Mouse (Mus musculus): ENCODE results near the gene Adgrg7. TPM values are rescaled to one million over a fixed set of nuclear protein-coding genes. Genes with fewer than 3 reads are reported as not detected.

Gene Adgrg7
- total RNA-seq (2012; rRNA removed) (1.3 and 1.5 TPM in 2 replicates), total RNA-seq (2014; rRNA removed) (0.14 and 0.20 TPM in 2 replicates), polyA plus RNA-seq (2012; ENCODE audit: insufficient read length, low read depth) (0.15 and 0.29 TPM in 2 replicates)

- H3K36me3 ChIP-seq (replicated peaks in 1 of 2; ENCODE audit: control insufficient read depth in 1 of 2, insufficient read depth in 1 of 2, low read length in 1 of 2): no peaks in the 10 kb centered on the region
- H3K27me3 ChIP-seq (replicated peaks): no peaks in the 10 kb centered on the region
- peak within 1 kb of the TSS in 1 of 3 experiments; percentile 3 for H3K4me3 ChIP-seq (replicated peaks in 1 of 3; ENCODE audit: low read depth in 2 of 3, low read length in 2 of 3, poor library complexity in 1 of 3)
- H3K4me1 ChIP-seq (ENCODE audit: control insufficient read depth in 1 of 2, insufficient read depth in 2 of 2): peaks cover 0 to 3% of the 10 kb centered on the region in 2 experiments; a peak in 2 of 4 replicates
- H3K4me2 ChIP-seq (ENCODE audit: insufficient read depth, low read depth, poor library complexity, severe bottlenecking): peak within 1 kb of the TSS; percentile 58
- H3K9ac ChIP-seq (ENCODE audit: insufficient read depth, low read depth): no peak within 1 kb of the TSS
- in situ Hi-C loops (cut with MboI; ENCODE audit: low pct_ligation_motif_present, low pct_unique_long_range_greater_than_20kb, low sequenced_read_pairs) (loop anchor here (5.0 kb wide), 1 partner anchor 122 kb away; no protein-coding TSS in a partner anchor), dilution Hi-C loops (cut with MboI; ENCODE audit: extremely low pct_ligation_motif_present, extremely low pct_unique_long_range_greater_than_20kb, low sequenced_read_pairs) (no loop called here)
- H3K27ac ChIP-seq (ENCODE audit: insufficient read depth, low read depth): no peak within 1 kb of the TSS
- DNase-seq (ENCODE audit: extremely low read depth): no peak
- H3K9me3 ChIP-seq (replicated peaks; ENCODE audit: low read length): no peaks in the 10 kb centered on the region
- no peaks in the 10 kb centered on the region for H3K79me2 ChIP-seq (replicated peaks; ENCODE audit: control insufficient read depth, extremely low read depth, insufficient read depth, poor library complexity, severe bottlenecking)
- TF ChIP-seq RCOR1 (conservative IDR thresholded peaks at IDR 0.05; ENCODE audit: low read depth, low read length): no peak
- TF ChIP-seq RAD21 (IDR thresholded peaks at IDR 0.05; ENCODE audit: low read depth, low read length): no peak
- TF ChIP-seq USF2 (conservative IDR thresholded peaks at IDR 0.05; ENCODE audit: low read depth, low read length): no peak
- TF ChIP-seq NRF1 (IDR thresholded peaks at IDR 0.05; ENCODE audit: low read depth, low read length): no peak
- no peak for TF ChIP-seq NELFE (IDR thresholded peaks at IDR 0.05; ENCODE audit: low read depth, low read length)
- TF ChIP-seq SMC3 (IDR thresholded peaks at IDR 0.05; ENCODE audit: low read depth, low read length): no peak
- no peak for TF ChIP-seq ZMIZ1 (IDR thresholded peaks at IDR 0.05; ENCODE audit: low read depth, low read length)
- TF ChIP-seq ETS1 (conservative IDR thresholded peaks at IDR 0.05; ENCODE audit: low read depth, low read length): no peak
- no peak for TF ChIP-seq UBTF (IDR thresholded peaks at IDR 0.05; ENCODE audit: low read depth, low read length)
- TF ChIP-seq CHD1 (IDR thresholded peaks at IDR 0.05; ENCODE audit: low read depth, low read length): no peak
- no peak for TF ChIP-seq MYC (IDR thresholded peaks at IDR 0.05; ENCODE audit: low read depth, low read length)
- TF ChIP-seq POLR2A (IDR thresholded peaks at IDR 0.05; ENCODE audit: low read depth, low read length): no peak
- TF ChIP-seq JUND (conservative IDR thresholded peaks at IDR 0.05; ENCODE audit: low read depth, low read length): no peak
- no peak for TF ChIP-seq MAZ (IDR thresholded peaks at IDR 0.05; ENCODE audit: low read depth, low read length)
- no peak for TF ChIP-seq MXI1 (IDR thresholded peaks at IDR 0.05; ENCODE audit: low read depth, low read length)
- no peak for TF ChIP-seq ZKSCAN1 (IDR thresholded peaks at IDR 0.05; ENCODE audit: borderline replicate concordance, low read depth, low read length)
Measured at GRCm38 (mm10) chr16:56795481-56796139, at the start of gene Adgrg7. Adgrg7 (minus strand) TSS chr16:56795855.

- Histone ChIP-seq H3K4me3 (replicated peaks in 1 of 3; ENCODE audit: low read depth in 2 of 3, low read length in 2 of 3, poor library complexity in 1 of 3) (peak overlapping the region in 2 of 3 experiments; percentile 4 to 27), H3K9me3 (replicated peaks; ENCODE audit: low read length) (no peaks in the 10 kb centered on the region), H3K4me1 (ENCODE audit: control insufficient read depth in 1 of 2, insufficient read depth in 2 of 2) (peaks cover 2 to 15% of the 10 kb centered on the region in 2 experiments; a peak in 2 of 4 replicates), H3K4me2 (ENCODE audit: insufficient read depth, low read depth, poor library complexity, severe bottlenecking) (peak overlapping the region; percentile 42), H3K9ac (ENCODE audit: insufficient read depth, low read depth) (0 out of 2 replicates have a peak overlapping the region, but pooled peaks have one; percentile 4), H3K27me3 (replicated peaks) (no peaks in the 10 kb centered on the region), H3K36me3 (replicated peaks in 1 of 2; ENCODE audit: control insufficient read depth in 1 of 2, insufficient read depth in 1 of 2, low read length in 1 of 2) (no peaks in the 10 kb centered on the region), H3K27ac (ENCODE audit: insufficient read depth, low read depth) (no peak overlapping the region), H3K79me2 (replicated peaks; ENCODE audit: control insufficient read depth, extremely low read depth, insufficient read depth, poor library complexity, severe bottlenecking) (no peaks in the 10 kb centered on the region)
- no peak for TF ChIP-seq SIN3A (IDR thresholded peaks at IDR 0.05; ENCODE audit: low read length)
- no peak for TF ChIP-seq USF1 (IDR thresholded peaks at IDR 0.05; ENCODE audit: low read depth, low read length)
- TF ChIP-seq TBP (conservative IDR thresholded peaks at IDR 0.05; ENCODE audit: low read depth, low read length): no peak
- TF ChIP-seq MYC (IDR thresholded peaks at IDR 0.05; ENCODE audit: low read depth, low read length): no peak
- TF ChIP-seq CHD2 (IDR thresholded peaks at IDR 0.05; ENCODE audit: low read length): no peak
- no peak for TF ChIP-seq JUND (conservative IDR thresholded peaks at IDR 0.05; ENCODE audit: low read depth, low read length)
- TF ChIP-seq ZKSCAN1 (IDR thresholded peaks at IDR 0.05; ENCODE audit: borderline replicate concordance, low read depth, low read length): no peak
- TF ChIP-seq ELF1 (IDR thresholded peaks at IDR 0.05; ENCODE audit: low read depth, low read length): no peak
- no peak for TF ChIP-seq MAFK (IDR thresholded peaks at IDR 0.05; ENCODE audit: insufficient replicate concordance, low read length)
- no peak for TF ChIP-seq MXI1 (IDR thresholded peaks at IDR 0.05; ENCODE audit: low read depth, low read length)
- TF ChIP-seq NELFE (IDR thresholded peaks at IDR 0.05; ENCODE audit: low read depth, low read length): no peak
- TF ChIP-seq USF2 (conservative IDR thresholded peaks at IDR 0.05; ENCODE audit: low read depth, low read length): no peak
- no peak for TF ChIP-seq TCF12 (IDR thresholded peaks at IDR 0.05; ENCODE audit: low read depth, low read length)
- TF ChIP-seq GABPA (IDR thresholded peaks at IDR 0.05; ENCODE audit: insufficient replicate concordance, low read depth, low read length): no peak
- TF ChIP-seq KAT2A (IDR thresholded peaks at IDR 0.05; ENCODE audit: insufficient replicate concordance, low read length): no peak
- TF ChIP-seq MAZ (IDR thresholded peaks at IDR 0.05; ENCODE audit: low read depth, low read length): no peak
- TF ChIP-seq ZNF384 (IDR thresholded peaks at IDR 0.05; ENCODE audit: low read depth, low read length): no peak
- TF ChIP-seq EP300 (IDR thresholded peaks at IDR 0.05; ENCODE audit: low read length): no peak
- no peak for TF ChIP-seq CTCF (conservative IDR thresholded peaks at IDR 0.05 in 1 of 2, IDR thresholded peaks at IDR 0.05 in 1 of 2; ENCODE audit: low read depth in 2 of 2, low read length in 2 of 2)
- in situ Hi-C loops (cut with MboI; ENCODE audit: low pct_ligation_motif_present, low pct_unique_long_range_greater_than_20kb, low sequenced_read_pairs): no loop called here
- peak; percentile 48 for DNase-seq (ENCODE audit: extremely low read depth)
- dilution Hi-C loops (cut with MboI; ENCODE audit: extremely low pct_ligation_motif_present, extremely low pct_unique_long_range_greater_than_20kb, low sequenced_read_pairs): no loop called here
Measured at GRCm38 (mm10) chr16:56842988-56843387, 47.3 kb upstream of the Adgrg7 start.

All from CH12.LX (cell line).